Mouse (Mus musculus): Measurements from ENCODE around the gene Stmn3.

GRCm38 (mm10) chr2:181266839-181267238 is 47.5 kb downstream of the Stmn3 start:
- no peak for TF ChIP-seq CTCF (IDR thresholded peaks at IDR 0.05; ENCODE audit: borderline replicate concordance, control insufficient read depth, extremely low read depth, insufficient read depth, low read length, poor library complexity)
- no peak for TF ChIP-seq POLR2A (IDR thresholded peaks at IDR 0.05; ENCODE audit: control insufficient read depth, extremely low read depth, insufficient read depth, low read length, poor library complexity)

Measured in thymus, adult 2 months (tissue).